11 mouse cellular contexts compared by ENCODE assay signal in genomic region chr1:59437927-59438326, GRCm38 (mm10). TPM values are rescaled to one million over a fixed set of nuclear protein-coding genes. Genes with fewer than 3 reads are reported as not detected.
A peak's percentile ranks its signal among the peaks of the same experiment; 100 is the strongest.
DNase-seq lines count a peak whose midpoint lies in the region; ATAC-seq lines count a peak whose summit lies in the region.
"Had no signal": no experiment of that assay in that cellular context is flagged by ENCODE, and none has a peak within 500 bp of the region (broad histone marks: within the 10 kb centered on the region; RNA-seq: fewer than 3 reads in every experiment).

No protein-coding gene starts in this region.

- H3K4me1 ChIP-seq in forebrain, embryonic 14.5 days (ENCODE audit: control insufficient read depth, insufficient read depth, low read length) = peaks cover 6% of the 10 kb centered on the region; the same call in 1 of the 2 replicates
- H3K4me1 ChIP-seq in midbrain, embryonic 12.5 days = peaks cover 17% of the 10 kb centered on the region

- DNase-seq in embryo, embryonic 11 days = peak; percentile 80
- peak; percentile 64 for DNase-seq in forebrain, embryonic 14.5 days (ENCODE audit: low spot score)
- DNase-seq in kidney, postnatal 14 days = peak; percentile 44
- DNase-seq in adrenal gland, postnatal 25 days = no peak
- no peak for DNase-seq in lung, postnatal 25 days (ENCODE audit: low spot score)
- DNase-seq: cerebellum, postnatal 25 days; gastrocnemius, postnatal 36 days; thymus, adult 2 months had no signal

- no peaks in the 10 kb centered on the region for H3K27me3 ChIP-seq in forebrain, embryonic 14.5 days (replicated peaks; ENCODE audit: control insufficient read depth, insufficient read depth, low read length)
- H3K27me3 ChIP-seq in midbrain, embryonic 12.5 days = no peaks in the 10 kb centered on the region

- H3K4me2 ChIP-seq in forebrain, embryonic 14.5 days (ENCODE audit: low read length) = no peak overlapping the region
- no peak overlapping the region for H3K4me2 ChIP-seq in midbrain, embryonic 12.5 days (replicated peaks)

- no peaks in the 10 kb centered on the region for H3K9me3 ChIP-seq in forebrain, embryonic 14.5 days (replicated peaks; ENCODE audit: control insufficient read depth, low read length)
- no peaks in the 10 kb centered on the region for H3K9me3 ChIP-seq in midbrain, embryonic 12.5 days

- H3K4me3 ChIP-seq in forebrain, embryonic 14.5 days (ENCODE audit: low read depth, low read length) = no peak overlapping the region
- H3K4me3 ChIP-seq in midbrain, embryonic 12.5 days = no peak overlapping the region

- H3K9ac ChIP-seq in forebrain, embryonic 14.5 days (ENCODE audit: low read length) = 0 out of 2 replicates have a peak overlapping the region, but pooled peaks have one; percentile 8
- H3K9ac ChIP-seq in midbrain, embryonic 12.5 days (replicated peaks) = no peak overlapping the region

- ATAC-seq in forebrain, embryonic 14.5 days = peak; percentile 50
- no peak for ATAC-seq in midbrain, embryonic 12.5 days (ENCODE audit: low FRiP score, low read depth)
- ATAC-seq in megakaryocyte, adult 5-6 weeks (ENCODE audit: poor library complexity, severe bottlenecking) = no peak
- ATAC-seq in frontal cortex, adult (ENCODE audit: low TSS enrichment) = no peak

- no peaks in the 10 kb centered on the region for H3K36me3 ChIP-seq in forebrain, embryonic 14.5 days (ENCODE audit: control insufficient read depth, insufficient read depth, low read length)
- no peaks in the 10 kb centered on the region for H3K36me3 ChIP-seq in midbrain, embryonic 12.5 days

- WGBS in forebrain, embryonic 14.5 days = 13% methylated on average over 3 of the region's 3 CpGs
- 7% methylated on average over 3 of the region's 3 CpGs for WGBS in midbrain, embryonic 12.5 days

- 0 out of 2 replicates have a peak overlapping the region, but pooled peaks have one; percentile 52 for H3K27ac ChIP-seq in forebrain, embryonic 14.5 days (ENCODE audit: low read depth, low read length)
- H3K27ac ChIP-seq in midbrain, embryonic 12.5 days (replicated peaks) = peak overlapping the region; percentile 68

RNA-seq across cellular contexts. Expression of gene Fzd7, which starts 44.3 kb away (rescaled TPM):
- 3.4 and 3.9 TPM in 2 replicates for polyA plus RNA-seq in forebrain, embryonic 14.5 days (2014; fragmentation: Nextera tagmentation; extraction: Ambion mirVana)
- polyA plus RNA-seq in midbrain, embryonic 12.5 days (2016; fragmentation: Nextera tagmentation; extraction: Ambion mirVana) = 6.3 and 8.7 TPM in 2 replicates
- 12.7 and 17.9 TPM in 2 replicates for total RNA-seq in adrenal gland, postnatal 25 days (2021)
- 4.7 and 5.9 TPM in 2 replicates for total RNA-seq in megakaryocyte, adult 5-6 weeks (2015)
- total RNA-seq in megakaryocyte, adult 5-6 weeks (2017) = 3.2 and 3.9 TPM in 2 replicates

Comparison
In these comparisons a context has a peak if more than half of its experiments do, and no peak if none do; other contexts are left out.
1. DNase-seq: peak in embryo, embryonic 11 days (single experiment), forebrain, embryonic 14.5 days (single experiment) and kidney, postnatal 14 days (single experiment); none in adrenal gland, postnatal 25 days (single experiment) and lung, postnatal 25 days (single experiment).